Mouse (Mus musculus) lung, postnatal 0 days (tissue): Measurements from ENCODE around the gene Rnf5.

Experiments used
- CTCF ChIP-seq: IDR thresholded peaks from 2 replicates; pipeline ENCODE4 v1.5.1; 2016; ENCODE audit warnings: antibody characterized with exemption, mild to moderate bottlenecking
- EP300 ChIP-seq: IDR thresholded peaks from 2 replicates; pipeline ENCODE4 v1.6.1; 2016; ENCODE audit warnings: antibody characterized with exemption, mild to moderate bottlenecking, control low read depth

- TF ChIP-seq EP300, result no peak
- TF ChIP-seq CTCF, result no peak
Observed at GRCm38 (mm10) chr17:34624981-34625380, 21.5 kb upstream of the Rnf5 start.
